Mouse (Mus musculus) R1 (cell line): Measurements from ENCODE around the gene Cebpe.

ENCODE experiments used
- DNase-seq: peaks from one replicate; pipeline ENCODE4 v3.0.0-alpha.2; 2018; ENCODE audit warnings: low read depth, low spot score

Gene Cebpe

GRCm38 (mm10) chr14:54721711-54722110, 9.7 kb upstream of the Cebpe start:
- DNase-seq = no peak

GRCm38 (mm10) chr14:54720654-54721350, 8.8 kb upstream of the Cebpe start:
- no peak for DNase-seq

GRCm38 (mm10) chr14:54720041-54720440, 8.1 kb upstream of the Cebpe start:
- no peak for DNase-seq

GRCm38 (mm10) chr14:54715402-54715801, 3.4 kb upstream of the Cebpe start:
- no peak for DNase-seq

- DNase-seq = peak; percentile 80
Measured at GRCm38 (mm10) chr14:54714617-54715081, 2.7 kb upstream of the Cebpe start.

GRCm38 (mm10) chr14:54714121-54714520, 2.1 kb upstream of the Cebpe start:
- DNase-seq = peak; percentile 93

GRCm38 (mm10) chr14:54712861-54713260, 887 bp upstream of the Cebpe start:
- DNase-seq = no peak

GRCm38 (mm10) chr14:54709054-54709453, 2.9 kb downstream of the Cebpe start:
- DNase-seq = no peak

GRCm38 (mm10) chr14:54706589-54707320, 5.2 kb downstream of the Cebpe start:
- DNase-seq = no peak

GRCm38 (mm10) chr14:54705844-54706243, 6.1 kb downstream of the Cebpe start:
- DNase-seq = no peak

- DNase-seq = no peak
Measured at GRCm38 (mm10) chr14:54703207-54703606, 8.8 kb downstream of the Cebpe start.

- peak; percentile 85 for DNase-seq
Measured at GRCm38 (mm10) chr14:54701298-54701697, 10.7 kb downstream of the Cebpe start.

- DNase-seq = peak; percentile 82
Measured at GRCm38 (mm10) chr14:54699586-54699985, 12.4 kb downstream of the Cebpe start.

GRCm38 (mm10) chr14:54698733-54699132, 13.2 kb downstream of the Cebpe start, which contains the start of gene Gm29776:
Gene Gm29776 (minus strand): TSS chr14:54698833.
- no peak for DNase-seq

GRCm38 (mm10) chr14:54696752-54697151, 15.2 kb downstream of the Cebpe start:
- DNase-seq = no peak

- DNase-seq = no peak
Measured at GRCm38 (mm10) chr14:54695042-54695441, 16.9 kb downstream of the Cebpe start.

- DNase-seq = no peak
Measured at GRCm38 (mm10) chr14:54687251-54687650, 24.7 kb downstream of the Cebpe start.

- DNase-seq = peak; percentile 98
Measured at GRCm38 (mm10) chr14:54686522-54687143, 25.3 kb downstream of the Cebpe start, which contains the start of gene Acin1. Gene Acin1 (minus strand): TSS chr14:54686931.

GRCm38 (mm10) chr14:54686063-54686521, 25.9 kb downstream of the Cebpe start, which contains the start of gene 1700123O20Rik:
Gene 1700123O20Rik (plus strand): TSS chr14:54686216.
- peak; percentile 97 for DNase-seq

GRCm38 (mm10) chr14:54685471-54685870, 26.5 kb downstream of the Cebpe start:
- no peak for DNase-seq

GRCm38 (mm10) chr14:54682396-54682795, 29.6 kb downstream of the Cebpe start:
- DNase-seq = no peak

- peak; percentile 36 for DNase-seq
Measured at GRCm38 (mm10) chr14:54678657-54679304, 33.2 kb downstream of the Cebpe start.
